21 mouse cellular contexts compared by ENCODE assay signal in the genomic region with DNA sequence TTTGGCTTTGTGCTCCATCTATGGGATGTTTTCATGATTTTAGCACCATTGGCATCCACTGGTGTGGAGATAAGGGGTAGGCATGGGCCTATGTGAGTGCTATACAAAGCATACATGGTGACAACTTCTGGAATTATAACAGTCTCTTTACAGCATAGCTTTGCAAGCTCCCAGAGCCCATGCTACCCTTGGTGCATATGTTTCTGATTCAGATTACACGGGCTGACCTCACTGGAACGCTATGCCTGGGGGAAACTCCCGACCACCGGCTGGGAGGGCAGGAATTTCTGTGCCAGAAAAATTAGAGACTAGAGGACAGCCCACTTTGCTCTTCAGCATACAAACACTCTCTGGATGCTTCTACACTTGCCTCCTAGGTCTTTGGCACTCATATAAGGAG.
DNase-seq lines count a peak whose midpoint lies in the region; ATAC-seq lines count a peak whose summit lies in the region.
"Had no signal": no experiment of that assay in that cellular context is flagged by ENCODE, and none has a peak within 500 bp of the region (broad histone marks: within the 10 kb centered on the region; RNA-seq: fewer than 3 reads in every experiment).

No protein-coding gene starts in this region.

- H3K27me3 ChIP-seq in heart, embryonic 12.5 days (replicated peaks): 0 out of 2 replicates have a peak, but pooled peaks cover 4% of the 10 kb centered on the region
- no peaks in the 10 kb centered on the region for H3K27me3 ChIP-seq in embryonic facial prominence, embryonic 13.5 days
- H3K27me3 ChIP-seq in limb, embryonic 13.5 days: no peaks in the 10 kb centered on the region
- H3K27me3 ChIP-seq: hindbrain, embryonic 15.5 days; midbrain, embryonic 15.5 days had no signal

- H3K4me2 ChIP-seq in heart, embryonic 12.5 days: no peak overlapping the region
- H3K4me2 ChIP-seq in embryonic facial prominence, embryonic 13.5 days: no peak overlapping the region
- no peak overlapping the region for H3K4me2 ChIP-seq in limb, embryonic 13.5 days (replicated peaks)
- H3K4me2 ChIP-seq: heart, embryonic 15.5 days; hindbrain, embryonic 15.5 days; midbrain, embryonic 15.5 days had no signal

- H3K4me3 ChIP-seq in heart, embryonic 12.5 days: no peak overlapping the region
- no peak overlapping the region for H3K4me3 ChIP-seq in embryonic facial prominence, embryonic 13.5 days
- H3K4me3 ChIP-seq in limb, embryonic 13.5 days: no peak overlapping the region
- H3K4me3 ChIP-seq: erythroblast, embryonic 14.5 days; heart, embryonic 15.5 days; hindbrain, embryonic 15.5 days; midbrain, embryonic 15.5 days had no signal

- no peaks in the 10 kb centered on the region for H3K36me3 ChIP-seq in heart, embryonic 12.5 days
- no peaks in the 10 kb centered on the region for H3K36me3 ChIP-seq in embryonic facial prominence, embryonic 13.5 days
- no peaks in the 10 kb centered on the region for H3K36me3 ChIP-seq in limb, embryonic 13.5 days
- H3K36me3 ChIP-seq: heart, embryonic 15.5 days; hindbrain, embryonic 15.5 days; midbrain, embryonic 15.5 days had no signal

- no peaks in the 10 kb centered on the region for H3K9me3 ChIP-seq in heart, embryonic 12.5 days (replicated peaks)
- H3K9me3 ChIP-seq in embryonic facial prominence, embryonic 13.5 days: no peaks in the 10 kb centered on the region
- H3K9me3 ChIP-seq in limb, embryonic 13.5 days: no peaks in the 10 kb centered on the region
- H3K9me3 ChIP-seq: heart, embryonic 15.5 days; hindbrain, embryonic 15.5 days; midbrain, embryonic 15.5 days had no signal

- 36% methylated on average over 4 of the region's 4 CpGs for WGBS in heart, embryonic 12.5 days
- whole genome bisulfite sequencing in embryonic facial prominence, embryonic 13.5 days: 13% methylated on average over 4 of the region's 4 CpGs
- 4% methylated on average over 4 of the region's 4 CpGs for WGBS in limb, embryonic 13.5 days

- no peak overlapping the region for H3K9ac ChIP-seq in heart, embryonic 12.5 days
- H3K9ac ChIP-seq in embryonic facial prominence, embryonic 13.5 days: no peak overlapping the region
- H3K9ac ChIP-seq in limb, embryonic 13.5 days: no peak overlapping the region
- H3K9ac ChIP-seq: heart, embryonic 15.5 days; hindbrain, embryonic 15.5 days; liver, embryonic 14.5 days; midbrain, embryonic 15.5 days had no signal

- peaks cover 20% of the 10 kb centered on the region for H3K4me1 ChIP-seq in heart, embryonic 12.5 days (replicated peaks)
- peaks cover 50% of the 10 kb centered on the region for H3K4me1 ChIP-seq in embryonic facial prominence, embryonic 13.5 days
- peaks cover 54% of the 10 kb centered on the region for H3K4me1 ChIP-seq in limb, embryonic 13.5 days
- H3K4me1 ChIP-seq: hindbrain, embryonic 15.5 days; midbrain, embryonic 15.5 days had no signal

- H3K27ac ChIP-seq in heart, embryonic 12.5 days (ENCODE audit: poor library complexity, severe bottlenecking): peak overlapping the region; percentile 8
- peak overlapping the region; percentile 71 for H3K27ac ChIP-seq in embryonic facial prominence, embryonic 13.5 days
- peak overlapping the region; percentile 58; the same call in 1 of the 2 replicates for H3K27ac ChIP-seq in limb, embryonic 13.5 days
- H3K27ac ChIP-seq: heart, embryonic 15.5 days; hindbrain, embryonic 15.5 days; kidney, postnatal 0 days; liver, embryonic 14.5 days; midbrain, embryonic 15.5 days had no signal

- no peak for DNase-seq in heart, adult 11 months
- DNase-seq in NIH3T3 (ENCODE audit: low read depth): peak; percentile 68
- no peak for DNase-seq in adrenal gland, adult 2 months
- DNase-seq in kidney, adult 11 months: no peak
- DNase-seq in frontal cortex, postnatal 25 days (ENCODE audit: low spot score in 2 of 2): no peak
- DNase-seq: B cell, adult 2 months; cerebellum, adult 11 months; cerebellum, postnatal 14 days; layer of hippocampus, postnatal 36 days; thymus, adult 18-20 months had no signal

- ATAC-seq in heart, embryonic 12.5 days (ENCODE audit: insufficient number of reproducible peaks, low FRiP score): peak; percentile 55; the same call in 1 of the 2 replicates
- peak; percentile 50; the same call in 1 of the 2 replicates for ATAC-seq in embryonic facial prominence, embryonic 13.5 days (ENCODE audit: insufficient number of reproducible peaks, insufficient read depth, low FRiP score, low TSS enrichment, low read depth)
- ATAC-seq in limb, embryonic 13.5 days (ENCODE audit: low FRiP score, low read depth): peak; percentile 54; the same call in 1 of the 2 replicates
- ATAC-seq: forebrain, embryonic 16.5 days; intestine, embryonic 16.5 days; midbrain, embryonic 15.5 days had no signal

Comparison
In these comparisons a context has a peak if more than half of its experiments do, and no peak if none do; other contexts are left out.
1. H3K27ac ChIP-seq: peak in every context shown above with its lines; median percentile 71 in embryonic facial prominence, embryonic 13.5 days; 58 in limb, embryonic 13.5 days; 8 in heart, embryonic 12.5 days.